Mouse (Mus musculus): ENCODE results near the gene Slc8a1. TPM values are rescaled to one million over a fixed set of nuclear protein-coding genes. Genes with fewer than 3 reads are reported as not detected.

Gene Slc8a1
- polyA plus RNA-seq, 2 experiments = 0.42 to 0.65 TPM

DNA sequence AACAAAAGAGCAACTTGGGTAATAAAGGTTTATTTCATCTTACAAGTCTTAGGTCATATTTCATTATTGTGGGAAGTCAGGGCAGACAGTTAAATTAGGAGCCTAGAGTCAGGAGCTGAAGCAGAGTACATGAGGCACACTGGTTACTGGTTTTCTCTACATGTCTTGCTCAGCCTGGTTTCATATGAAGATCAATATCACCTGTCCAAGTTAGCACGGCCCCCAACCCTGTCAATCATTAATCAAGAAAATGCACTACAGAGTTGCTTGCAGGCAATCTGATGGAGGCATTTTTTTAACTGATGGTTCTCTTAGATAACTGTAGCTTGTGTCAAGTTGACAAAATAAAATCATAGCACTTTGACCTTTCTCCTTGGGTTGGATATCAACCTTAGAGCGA lies 2.6 kb downstream of the Slc8a1 start:
- no peak overlapping the region for H3K4me2 ChIP-seq (ENCODE audit: low read depth)
- no peak overlapping the region for H3K4me3 ChIP-seq (ENCODE audit: insufficient read depth in 1 of 2, low read depth in 2 of 2, low read length in 2 of 2)
- no peak overlapping the region for H3K27ac ChIP-seq
- no peak for ATAC-seq (ENCODE audit: insufficient read depth)
- no peaks in the 10 kb centered on the region for H3K27me3 ChIP-seq (ENCODE audit: control insufficient read depth, insufficient read depth, low read length)
- WGBS (ENCODE audit: insufficient replicate concordance) = 56% methylated on average over 2 of the region's 2 CpGs
- no peaks in the 10 kb centered on the region for H3K36me3 ChIP-seq (replicated peaks; ENCODE audit: control insufficient read depth, insufficient read depth, low read depth)
- H3K9ac ChIP-seq (replicated peaks) = no peak overlapping the region
- H3K4me1 ChIP-seq (replicated peaks; ENCODE audit: control insufficient read depth in 2 of 2, insufficient read depth in 2 of 2, low read length in 1 of 2) = no peaks in the 10 kb centered on the region
- no peaks in the 10 kb centered on the region for H3K9me3 ChIP-seq (ENCODE audit: control insufficient read depth, low read length)
- TF ChIP-seq EP300 (IDR thresholded peaks at IDR 0.05; ENCODE audit: low read depth) (no peak), CTCF (IDR thresholded peaks at IDR 0.05; ENCODE audit: low read depth) (no peak)
- DNase-seq (ENCODE audit: low read depth in 3 of 3, low spot score in 3 of 3) = no peak

DNA sequence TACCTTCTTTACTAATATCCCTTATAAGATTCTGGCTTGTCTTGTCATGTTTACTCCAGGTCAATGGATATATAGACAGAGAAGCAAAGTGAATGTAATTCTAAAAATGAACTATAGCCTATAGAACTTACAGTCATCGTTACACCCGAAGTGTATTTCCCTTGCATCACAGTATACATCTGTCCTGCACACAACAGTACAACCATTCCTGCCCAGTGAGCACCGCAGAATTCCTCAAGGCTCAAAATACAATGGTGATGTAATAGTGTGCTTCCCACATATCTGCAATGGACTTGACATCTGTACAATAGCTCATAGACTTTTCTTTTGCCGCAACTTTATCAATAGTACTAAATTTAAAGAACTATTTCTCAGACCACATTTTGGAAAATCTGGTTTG lies 8.3 kb downstream of the Slc8a1 start:
- WGBS (ENCODE audit: insufficient replicate concordance) = 69% methylated on average over 4 of the region's 4 CpGs
- Histone ChIP-seq H3K9me3 (ENCODE audit: control insufficient read depth, low read length) (no peaks in the 10 kb centered on the region), H3K9ac (replicated peaks) (no peak overlapping the region), H3K27ac (no peak overlapping the region), H3K36me3 (replicated peaks; ENCODE audit: control insufficient read depth, insufficient read depth, low read depth) (no peaks in the 10 kb centered on the region), H3K4me2 (ENCODE audit: low read depth) (no peak overlapping the region), H3K27me3 (ENCODE audit: control insufficient read depth, insufficient read depth, low read length) (no peaks in the 10 kb centered on the region), H3K4me1 (replicated peaks; ENCODE audit: control insufficient read depth in 2 of 2, insufficient read depth in 2 of 2, low read length in 1 of 2) (no peaks in the 10 kb centered on the region), H3K4me3 (ENCODE audit: insufficient read depth in 1 of 2, low read depth in 2 of 2, low read length in 2 of 2) (no peak overlapping the region)
- DNase-seq (ENCODE audit: low read depth in 3 of 3, low spot score in 3 of 3) = no peak
- no peak for ATAC-seq (ENCODE audit: insufficient read depth)
- TF ChIP-seq CTCF (IDR thresholded peaks at IDR 0.05; ENCODE audit: low read depth) = no peak
- no peak for TF ChIP-seq EP300 (IDR thresholded peaks at IDR 0.05; ENCODE audit: low read depth)

DNA sequence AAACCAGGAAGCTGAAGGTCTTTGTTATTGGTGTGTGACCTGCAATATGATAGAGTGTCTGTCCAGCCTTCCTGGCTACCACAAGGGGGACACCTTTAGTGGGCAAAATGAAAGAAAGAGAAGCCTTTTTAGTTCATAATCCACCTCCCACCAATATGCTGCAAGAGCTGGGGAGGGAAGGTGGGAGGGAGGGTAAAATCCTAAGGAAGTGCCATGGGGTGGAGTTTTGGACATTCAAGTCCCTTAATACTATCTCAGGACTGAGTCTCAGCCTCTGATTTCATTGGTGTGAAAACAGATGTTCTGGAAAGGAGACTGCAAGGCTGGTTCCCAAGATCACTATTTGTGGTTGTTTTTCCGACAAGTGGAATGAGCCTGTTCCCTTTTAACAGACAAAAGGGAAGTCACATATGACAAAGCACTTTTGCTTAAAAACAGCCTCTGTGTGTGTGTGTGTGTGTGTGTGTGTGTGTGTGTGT lies 25.9 kb downstream of the Slc8a1 start:
- TF ChIP-seq CTCF (IDR thresholded peaks at IDR 0.05; ENCODE audit: low read depth) = peak; percentile 27; the same call in 1 of the 2 replicates
- no peak for TF ChIP-seq EP300 (IDR thresholded peaks at IDR 0.05; ENCODE audit: low read depth)
- Histone ChIP-seq H3K27ac (no peak overlapping the region), H3K4me3 (ENCODE audit: insufficient read depth in 1 of 2, low read depth in 2 of 2, low read length in 2 of 2) (no peak overlapping the region), H3K9me3 (ENCODE audit: control insufficient read depth, low read length) (no peaks in the 10 kb centered on the region), H3K36me3 (replicated peaks; ENCODE audit: control insufficient read depth, insufficient read depth, low read depth) (no peaks in the 10 kb centered on the region), H3K27me3 (ENCODE audit: control insufficient read depth, insufficient read depth, low read length) (no peaks in the 10 kb centered on the region), H3K4me2 (ENCODE audit: low read depth) (no peak overlapping the region), H3K9ac (replicated peaks) (no peak overlapping the region), H3K4me1 (replicated peaks; ENCODE audit: control insufficient read depth in 2 of 2, insufficient read depth in 2 of 2, low read length in 1 of 2) (no peaks in the 10 kb centered on the region)
- ATAC-seq (ENCODE audit: insufficient read depth) = no peak
- WGBS (ENCODE audit: insufficient replicate concordance) = 20% methylated on average over 1 of the region's 1 CpGs
- peak in 1 of 3 experiments; percentile 4 for DNase-seq (ENCODE audit: low read depth in 3 of 3, low spot score in 3 of 3)

DNA sequence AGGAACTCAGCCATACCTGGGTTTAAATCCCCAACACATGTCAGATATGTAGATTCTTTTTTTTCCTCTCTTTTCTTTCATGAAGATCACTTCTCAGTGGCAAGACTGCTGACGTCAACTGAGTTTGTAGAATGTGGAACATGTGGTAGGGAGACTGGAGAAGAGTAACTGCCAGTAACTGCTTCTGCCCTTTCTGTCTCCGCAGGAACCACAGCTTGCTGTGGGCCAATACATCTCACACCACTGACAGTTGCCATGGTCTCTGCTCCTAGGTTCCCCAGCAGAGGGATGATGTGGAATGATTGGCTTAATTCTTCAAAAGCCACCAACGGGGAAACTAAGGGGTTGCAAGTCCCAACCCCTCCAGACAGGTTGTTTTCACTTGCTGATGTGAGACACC lies 33.4 kb downstream of the Slc8a1 start:
- TF ChIP-seq EP300 (IDR thresholded peaks at IDR 0.05; ENCODE audit: low read depth) (no peak), CTCF (IDR thresholded peaks at IDR 0.05; ENCODE audit: low read depth) (no peak)
- WGBS (ENCODE audit: insufficient replicate concordance) = 24% methylated on average over 3 of the region's 3 CpGs
- no peak overlapping the region for H3K27ac ChIP-seq
- ATAC-seq (ENCODE audit: insufficient read depth) (no peak; the same call in 1 of the 2 replicates), DNase-seq (ENCODE audit: low read depth in 3 of 3, low spot score in 3 of 3) (no peak)
- no peak overlapping the region for H3K4me3 ChIP-seq (ENCODE audit: insufficient read depth in 1 of 2, low read depth in 2 of 2, low read length in 2 of 2)
- H3K4me1 ChIP-seq (replicated peaks; ENCODE audit: control insufficient read depth in 2 of 2, insufficient read depth in 2 of 2, low read length in 1 of 2) = no peaks in the 10 kb centered on the region; a peak in 1 of 4 replicates
- no peak overlapping the region for H3K4me2 ChIP-seq (ENCODE audit: low read depth)
- H3K27me3 ChIP-seq (ENCODE audit: control insufficient read depth, insufficient read depth, low read length) = no peaks in the 10 kb centered on the region
- no peaks in the 10 kb centered on the region for H3K9me3 ChIP-seq (ENCODE audit: control insufficient read depth, low read length)
- H3K36me3 ChIP-seq (replicated peaks; ENCODE audit: control insufficient read depth, insufficient read depth, low read depth) = no peaks in the 10 kb centered on the region
- no peak overlapping the region for H3K9ac ChIP-seq (replicated peaks)

DNA sequence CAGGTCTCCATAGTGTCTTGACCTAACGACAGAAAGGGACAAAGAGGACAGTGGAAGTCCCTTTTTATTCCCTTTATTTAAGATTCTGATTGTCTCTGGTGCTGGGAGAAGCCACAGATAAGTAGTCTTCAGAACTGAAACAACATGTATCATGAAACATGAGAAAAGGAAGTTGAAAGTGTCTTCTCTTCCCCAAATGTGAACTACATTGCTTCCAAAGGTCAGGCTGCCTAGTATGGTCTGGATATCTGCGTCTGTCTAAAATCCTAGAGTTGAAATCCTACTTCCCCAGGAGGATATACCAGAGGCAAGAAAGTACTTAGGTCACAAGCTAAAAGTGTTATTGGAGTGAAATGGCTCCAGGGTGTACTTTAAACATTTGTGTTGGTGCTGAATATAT lies 34.9 kb downstream of the Slc8a1 start:
- 43% methylated on average over 2 of the region's 2 CpGs for WGBS (ENCODE audit: insufficient replicate concordance)

More for the DNA sequence above, 34.9 kb downstream of the Slc8a1 start:
- Histone ChIP-seq H3K4me2 (ENCODE audit: low read depth) (no peak overlapping the region), H3K4me1 (replicated peaks; ENCODE audit: control insufficient read depth in 2 of 2, insufficient read depth in 2 of 2, low read length in 1 of 2) (peaks cover 0 to 3% of the 10 kb centered on the region in 2 experiments; a peak in 1 of 4 replicates), H3K27ac (no peak overlapping the region), H3K36me3 (replicated peaks; ENCODE audit: control insufficient read depth, insufficient read depth, low read depth) (no peaks in the 10 kb centered on the region), H3K4me3 (ENCODE audit: insufficient read depth in 1 of 2, low read depth in 2 of 2, low read length in 2 of 2) (no peak overlapping the region), H3K9me3 (ENCODE audit: control insufficient read depth, low read length) (no peaks in the 10 kb centered on the region), H3K27me3 (ENCODE audit: control insufficient read depth, insufficient read depth, low read length) (no peaks in the 10 kb centered on the region), H3K9ac (replicated peaks) (no peak overlapping the region)
- ATAC-seq (ENCODE audit: insufficient read depth) (no peak), DNase-seq (ENCODE audit: low read depth in 3 of 3, low spot score in 3 of 3) (no peak)
- TF ChIP-seq EP300 (IDR thresholded peaks at IDR 0.05; ENCODE audit: low read depth) = no peak
- no peak for TF ChIP-seq CTCF (IDR thresholded peaks at IDR 0.05; ENCODE audit: low read depth)
